Mouse (Mus musculus) frontal cortex, postnatal 14 days (tissue): Measurements from ENCODE around the gene Btbd2.

Experiments
- DNase-seq, 2 experiments: peaks; one replicate each; pipeline ENCODE4 v3.0.0; 2022; ENCODE audit warnings: low spot score in 2 of 2

Btbd2 gene

DNA sequence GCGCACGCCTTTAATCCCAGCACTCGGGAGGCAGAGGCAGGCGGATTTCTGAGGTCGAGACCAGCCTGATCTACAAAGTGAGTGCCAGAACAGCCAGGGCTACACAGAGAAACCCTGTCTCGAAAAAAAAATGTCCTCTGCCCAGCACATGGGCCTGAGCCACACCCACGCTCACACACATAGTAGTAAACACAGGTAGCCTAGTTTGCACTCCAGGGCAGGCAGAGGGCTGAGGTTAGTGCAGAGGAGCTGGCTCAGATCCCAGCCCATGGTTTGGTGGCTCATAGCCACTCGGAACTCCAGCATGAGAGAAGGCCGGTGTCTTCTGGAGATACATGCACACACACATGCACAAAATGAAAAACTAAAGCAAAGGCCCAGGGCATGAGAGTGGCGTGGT is 9.9 kb downstream of the Btbd2 start:
- DNase-seq: no peak

DNA sequence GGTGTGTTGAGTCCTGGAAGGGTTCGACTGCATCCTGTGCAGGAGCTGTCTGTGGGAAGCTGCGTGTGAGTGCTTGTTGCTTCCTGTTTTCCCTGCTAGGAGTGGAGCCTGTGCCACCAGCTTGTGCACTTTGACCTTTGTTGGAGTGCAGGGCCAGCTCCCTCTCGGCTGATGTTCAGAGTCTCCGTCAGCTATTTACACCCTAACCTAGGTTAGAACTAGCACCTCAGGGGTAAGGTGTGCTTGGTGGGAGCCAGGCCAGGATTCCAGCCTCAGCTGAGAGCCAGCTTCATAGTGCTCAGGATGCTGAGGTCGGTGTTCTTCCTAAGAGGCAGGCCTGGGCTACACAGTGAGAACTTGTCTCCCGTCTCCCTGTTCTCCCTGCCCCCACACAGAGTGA is 21.5 kb downstream of the Btbd2 start:
- no peak for DNase-seq

DNA sequence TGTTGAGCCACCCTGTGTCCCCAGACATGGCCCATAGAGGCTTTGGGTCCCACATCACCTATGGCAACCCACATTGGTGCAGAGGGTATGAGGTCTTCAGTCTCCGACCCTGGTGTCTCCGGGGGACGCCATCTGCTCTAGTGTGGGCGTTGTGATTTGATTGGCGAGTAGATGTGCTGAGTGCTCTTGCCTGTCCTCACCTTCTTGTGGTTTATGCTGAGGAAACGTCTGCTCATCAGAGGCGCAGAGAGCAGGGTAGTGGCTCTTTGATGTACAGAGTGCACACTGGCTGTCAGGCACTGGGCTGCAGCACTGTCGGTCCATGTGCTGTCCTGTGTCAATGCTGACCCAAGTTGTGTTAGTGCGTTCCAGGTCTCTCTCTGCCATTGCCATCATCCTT is 27.9 kb downstream of the Btbd2 start:
- DNase-seq: no peak

DNA sequence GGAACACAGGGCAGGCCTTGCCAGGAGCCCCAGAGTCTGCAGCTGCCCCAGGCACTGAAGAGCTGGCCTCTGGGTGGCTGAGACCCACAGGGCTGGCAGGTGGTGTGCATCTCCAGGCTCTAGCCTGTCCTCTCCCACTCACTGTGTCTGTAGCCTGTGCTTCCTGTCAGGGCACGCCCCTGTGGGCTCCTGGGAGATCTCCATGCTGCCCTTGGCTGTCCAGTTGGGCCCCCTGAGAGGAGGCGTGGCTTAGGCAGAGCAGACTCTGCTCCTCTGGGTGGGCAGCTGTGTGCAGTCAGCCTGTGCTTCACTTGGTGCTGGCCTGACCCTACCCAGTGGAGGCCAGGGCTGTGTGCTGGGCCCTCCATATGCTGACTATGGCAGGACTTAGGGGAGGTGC is 29.2 kb downstream of the Btbd2 start:
- no peak for DNase-seq

DNA sequence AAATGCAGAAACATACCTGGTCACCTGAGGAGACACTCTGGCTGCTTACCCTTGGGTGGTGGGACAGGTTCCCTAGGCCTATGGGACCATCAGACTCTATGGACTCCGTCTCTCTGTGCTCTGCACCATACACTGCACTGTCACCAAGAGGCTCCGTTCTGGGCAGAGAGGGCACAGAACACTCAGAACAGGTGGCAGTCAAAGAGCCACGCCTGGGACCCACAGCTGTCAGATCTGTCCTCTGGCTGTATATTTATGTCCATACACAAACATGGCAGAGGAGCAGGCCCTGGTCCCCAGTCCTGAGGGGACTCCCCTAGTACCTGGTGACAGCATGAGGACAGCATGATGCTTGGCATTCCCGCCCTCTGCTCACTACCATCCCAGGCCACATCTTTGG is 31.1 kb downstream of the Btbd2 start:
- no peak for DNase-seq

DNA sequence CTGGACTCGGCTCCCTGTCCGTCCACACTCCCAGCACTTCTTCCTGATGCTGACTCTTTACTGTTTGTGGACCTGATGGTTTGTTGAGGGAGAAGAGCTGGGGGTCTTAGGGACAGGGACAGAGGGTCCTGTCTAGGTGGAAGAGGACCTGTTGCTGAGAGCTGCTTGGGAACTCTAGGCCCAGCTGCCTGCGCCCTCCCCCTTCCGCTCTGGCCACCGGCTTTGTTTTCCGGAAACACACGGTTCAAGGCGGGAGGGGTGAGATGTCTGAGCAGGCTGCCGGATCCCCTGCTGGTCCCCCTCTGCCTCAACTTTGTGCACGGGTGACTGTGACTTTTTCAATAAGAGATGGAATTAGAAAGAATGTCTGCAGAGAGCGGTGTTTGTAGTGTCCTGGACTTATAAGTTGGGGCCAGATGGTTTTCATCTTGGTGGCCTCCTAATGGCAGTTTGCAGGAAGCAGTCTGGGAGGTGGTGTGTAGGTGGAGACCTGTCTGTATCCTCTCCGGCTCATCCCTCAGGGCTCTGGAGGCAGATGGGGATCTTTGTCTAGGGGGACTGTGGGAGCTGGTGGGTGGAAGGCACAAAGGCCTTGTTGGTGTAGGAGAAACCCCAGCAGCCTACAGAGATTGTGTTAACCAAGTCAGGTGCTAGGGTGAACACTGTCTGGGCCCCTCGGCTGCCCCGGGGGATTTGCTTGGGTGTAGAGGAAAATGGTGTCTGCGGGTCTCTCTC is 33.2 kb downstream of the Btbd2 start:
- DNase-seq: no peak

DNA sequence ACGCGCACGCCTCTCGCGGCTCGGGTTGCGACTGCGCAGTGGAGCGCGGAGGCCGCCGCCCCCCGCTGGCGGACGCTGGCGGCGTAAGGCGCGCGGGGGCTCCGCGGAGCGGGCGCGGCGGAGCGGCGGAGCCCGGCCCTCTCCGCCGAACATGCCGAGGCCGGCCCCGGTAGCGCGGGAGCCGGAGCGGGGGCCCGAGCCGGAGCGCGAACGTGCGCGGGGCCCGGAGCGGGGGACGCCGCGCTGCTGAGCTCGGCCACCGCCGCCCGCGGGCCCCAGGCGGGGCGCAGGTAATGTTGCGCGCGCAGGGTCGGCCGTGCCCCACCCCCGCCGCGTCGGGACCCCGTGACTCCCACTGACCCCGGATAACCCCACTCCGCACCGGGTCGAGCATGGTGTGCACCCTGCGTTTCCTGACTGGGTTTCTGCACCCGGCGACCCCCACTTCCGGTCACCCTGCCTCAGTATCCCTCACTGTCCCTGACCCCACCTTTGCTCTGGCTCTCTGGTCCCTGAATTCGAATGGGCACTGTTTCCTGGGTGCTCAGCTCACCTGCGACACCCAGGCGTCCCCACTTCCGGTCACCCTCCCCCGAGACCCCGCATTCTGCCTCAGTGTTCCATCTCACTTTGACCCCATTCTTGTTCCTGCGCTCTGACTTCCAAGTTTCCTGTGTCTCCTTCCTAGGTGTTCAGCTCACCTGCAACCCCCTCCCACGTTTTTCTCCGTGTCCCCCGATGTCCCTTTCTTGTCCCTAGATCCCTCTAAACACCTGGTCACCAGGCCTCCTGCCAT is 34.0 kb downstream of the Btbd2 start, which contains the start of gene Csnk1g2:
TSS of gene Csnk1g2 (plus strand) at position 178 of the 796 bp plus-strand sequence.
- peak; percentile 62 to 64 for DNase-seq

DNA sequence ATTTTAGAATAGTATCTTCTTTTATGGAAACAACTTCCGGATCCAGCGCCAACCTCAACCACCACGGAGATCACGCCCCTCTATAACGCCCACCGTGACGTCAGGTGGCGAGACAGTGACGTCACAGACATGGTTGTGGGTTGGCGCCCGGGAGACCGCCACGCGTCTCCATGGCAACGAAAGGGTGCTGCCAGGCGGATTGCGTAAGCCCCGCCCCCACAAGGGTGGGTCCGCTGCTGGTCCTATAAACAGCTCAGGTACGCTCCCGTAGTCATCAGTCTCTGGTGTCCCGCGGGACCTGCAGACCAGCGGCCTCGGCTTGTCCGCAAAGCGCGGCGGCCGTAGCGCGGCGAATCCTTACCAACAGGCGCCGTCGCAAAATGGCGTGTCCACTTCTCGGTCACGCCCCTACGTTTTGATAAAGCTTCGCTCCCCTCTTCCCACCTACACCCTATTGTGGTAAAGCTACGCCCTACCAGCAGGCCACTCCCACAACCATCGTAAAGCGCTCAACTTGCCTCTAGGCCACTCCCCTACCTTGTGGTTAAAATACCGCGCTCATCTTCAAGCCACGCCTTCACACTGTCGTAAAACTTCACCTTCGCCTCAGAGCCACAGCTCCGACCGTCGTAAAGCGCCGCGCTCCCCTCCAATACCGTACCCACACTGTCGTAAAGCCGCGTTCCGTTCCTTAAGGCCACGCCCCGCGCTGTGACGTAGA is 34.8 kb downstream of the Btbd2 start:
- DNase-seq: peak; percentile 99

DNA sequence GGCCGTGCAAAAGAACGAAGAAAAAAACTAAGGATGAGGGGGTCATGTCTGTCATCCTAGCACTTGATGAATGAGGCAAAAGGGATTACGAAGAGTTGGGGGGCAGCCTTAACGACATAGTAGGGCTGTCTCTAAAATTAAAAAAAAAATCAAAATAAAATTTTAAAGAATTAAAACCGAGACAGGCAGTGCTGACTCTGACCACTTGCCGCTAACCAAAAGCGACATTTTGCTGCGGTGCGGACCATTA is 35.3 kb downstream of the Btbd2 start:
- no peak for DNase-seq

DNA sequence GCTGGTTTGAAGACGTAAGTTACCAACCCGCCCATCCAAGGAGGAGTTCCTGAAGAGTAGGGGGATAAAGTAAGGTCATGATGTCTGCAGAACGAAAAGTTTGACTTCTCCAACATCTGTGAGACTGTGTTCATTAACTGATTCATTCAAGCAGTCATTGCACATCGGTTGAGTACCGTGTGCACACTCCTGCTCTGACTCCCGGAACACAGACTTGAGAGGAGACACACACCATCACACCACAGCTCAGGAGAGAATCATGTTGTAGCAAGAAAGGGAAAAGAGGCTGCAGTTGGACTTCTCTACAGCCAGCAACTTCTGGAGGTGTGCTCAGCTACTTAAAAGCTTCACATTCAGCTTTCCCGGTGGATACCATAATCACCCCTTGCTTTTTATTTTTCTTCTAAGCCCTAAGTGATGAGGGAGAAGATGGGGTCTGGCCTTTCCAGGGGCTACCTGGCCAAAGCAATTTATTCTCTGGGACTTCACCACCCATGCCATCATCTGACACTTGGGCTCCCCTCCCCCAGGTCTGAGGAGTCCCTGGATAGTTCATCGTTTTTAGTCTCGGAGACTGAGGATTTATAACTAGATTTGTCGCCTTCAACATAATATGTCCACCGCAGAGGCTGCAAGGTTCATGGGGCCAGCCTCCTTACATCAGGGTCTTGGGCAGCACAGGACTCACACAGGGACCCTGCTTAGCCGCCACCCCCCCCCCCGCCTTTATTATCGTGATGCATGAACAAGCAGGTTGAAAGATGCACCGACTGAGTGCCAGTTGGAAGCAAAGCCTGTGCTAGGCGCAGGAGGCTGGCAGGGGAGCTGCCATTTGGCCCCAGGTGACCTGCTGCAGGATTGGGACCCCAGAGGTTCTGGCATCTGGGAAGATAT is 35.8 kb downstream of the Btbd2 start:
- DNase-seq: no peak

DNA sequence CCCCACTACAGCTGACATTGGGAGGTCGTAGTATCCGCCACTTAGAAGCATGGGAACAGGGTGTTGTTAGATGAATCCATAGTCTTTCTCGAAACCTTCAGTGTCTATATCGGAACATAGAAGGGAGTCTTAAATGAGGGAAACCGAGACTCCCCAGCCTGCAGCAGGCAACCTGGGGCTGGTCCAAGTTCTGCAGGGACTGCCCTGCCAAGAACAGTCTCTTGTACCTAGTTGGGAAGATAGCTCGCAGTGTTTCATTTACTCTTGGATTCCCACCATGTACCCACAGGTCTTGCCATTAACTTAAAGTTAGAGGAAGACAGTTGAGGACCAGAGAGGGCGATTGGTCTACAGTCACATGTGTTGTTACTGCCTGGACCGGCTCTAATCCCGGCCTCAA is 36.5 kb downstream of the Btbd2 start:
- DNase-seq: no peak

DNA sequence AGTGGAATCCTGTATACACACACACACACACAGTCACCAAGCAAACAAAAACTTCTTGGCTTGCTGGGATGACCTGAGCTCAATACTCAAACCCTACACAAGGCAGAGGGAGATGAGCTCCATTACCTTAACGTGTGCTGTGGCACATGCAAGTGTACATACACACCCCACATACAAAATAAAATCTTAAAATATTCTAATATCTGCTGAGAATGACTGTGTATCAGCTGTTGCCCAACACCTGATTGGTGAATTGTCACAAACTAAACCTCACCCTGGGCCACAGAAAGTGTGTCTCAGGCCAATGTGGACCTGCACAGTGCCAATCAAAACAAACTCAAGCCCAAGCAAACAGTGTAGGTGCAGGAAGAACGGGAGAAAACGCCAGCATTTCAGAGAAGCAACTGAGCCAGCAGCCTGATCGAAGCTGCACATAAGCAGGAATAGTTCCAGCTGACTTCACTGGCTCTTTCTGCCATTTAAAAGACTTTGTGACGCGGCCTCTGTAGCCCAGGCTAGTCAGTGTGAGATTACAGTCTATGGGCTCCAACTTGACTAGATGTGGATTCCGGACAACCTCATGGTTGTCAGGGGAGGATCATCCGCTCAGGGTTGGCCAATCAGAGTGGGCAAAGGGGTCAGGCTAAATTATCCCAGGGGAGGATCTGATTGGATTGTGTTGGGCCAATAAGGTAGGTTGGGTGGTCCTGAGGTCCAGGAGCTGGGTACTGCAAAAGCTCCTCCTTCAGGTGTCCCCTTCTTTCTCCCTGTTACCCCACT is 37.2 kb downstream of the Btbd2 start:
- no peak for DNase-seq

DNA sequence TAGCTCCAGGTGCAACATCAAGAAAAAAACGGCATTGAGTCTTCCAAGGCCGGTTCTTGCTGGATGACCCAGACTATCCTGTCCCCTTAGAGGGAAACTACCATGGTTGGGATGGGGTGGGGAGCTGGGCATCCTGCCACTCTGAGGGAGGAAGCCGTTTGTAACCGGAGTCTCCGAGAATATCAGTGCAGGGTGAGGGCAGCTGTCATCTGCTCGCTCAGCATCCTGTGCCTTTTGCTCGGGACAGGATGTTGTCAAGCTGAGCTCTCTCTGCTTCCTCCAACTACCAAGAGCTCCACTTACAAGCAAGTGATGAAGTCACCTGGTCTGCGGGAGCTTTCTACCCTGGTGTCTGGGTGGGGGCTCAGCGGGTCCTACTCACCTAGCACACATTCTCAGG is 38.7 kb downstream of the Btbd2 start:
- DNase-seq: no peak

DNA sequence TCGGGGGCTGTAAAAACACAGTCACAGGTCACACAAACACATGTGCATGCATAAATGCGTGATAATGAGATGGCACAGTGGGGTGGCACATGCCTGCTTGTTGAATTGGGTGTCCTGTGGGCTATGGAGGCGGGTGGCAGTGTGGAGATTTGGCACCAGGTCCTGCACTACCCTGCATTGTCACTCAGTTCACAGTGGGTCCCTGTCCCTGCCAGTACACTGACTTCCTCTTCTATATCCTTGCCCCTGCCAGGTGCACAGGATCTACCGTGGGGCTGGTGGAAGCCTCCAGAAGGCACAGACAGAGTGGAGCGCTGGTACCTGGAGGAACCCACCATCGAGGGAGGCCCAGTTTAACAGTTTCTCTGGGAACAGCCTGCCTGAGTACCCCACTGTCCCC is 42.5 kb downstream of the Btbd2 start:
- DNase-seq: no peak

DNA sequence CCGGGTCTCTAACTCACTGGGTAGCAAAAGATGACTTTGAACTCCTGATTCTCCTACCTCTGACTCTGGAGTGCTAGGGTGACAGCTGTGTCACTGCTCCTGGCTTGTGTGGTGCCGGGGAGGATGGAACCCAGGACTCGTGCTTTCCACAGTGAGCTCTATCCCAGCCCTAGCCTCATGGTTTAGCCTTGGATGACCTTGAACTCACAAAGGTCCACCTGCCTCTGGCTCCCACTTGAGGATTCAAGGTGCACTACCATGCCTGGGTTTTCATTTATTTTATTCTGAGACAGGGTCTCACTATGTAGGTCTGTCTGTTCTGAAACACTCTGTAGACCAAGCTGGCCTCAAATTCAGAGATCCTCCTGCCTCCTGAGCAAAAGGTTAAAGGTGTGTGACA is 43.0 kb downstream of the Btbd2 start:
- no peak for DNase-seq

DNA sequence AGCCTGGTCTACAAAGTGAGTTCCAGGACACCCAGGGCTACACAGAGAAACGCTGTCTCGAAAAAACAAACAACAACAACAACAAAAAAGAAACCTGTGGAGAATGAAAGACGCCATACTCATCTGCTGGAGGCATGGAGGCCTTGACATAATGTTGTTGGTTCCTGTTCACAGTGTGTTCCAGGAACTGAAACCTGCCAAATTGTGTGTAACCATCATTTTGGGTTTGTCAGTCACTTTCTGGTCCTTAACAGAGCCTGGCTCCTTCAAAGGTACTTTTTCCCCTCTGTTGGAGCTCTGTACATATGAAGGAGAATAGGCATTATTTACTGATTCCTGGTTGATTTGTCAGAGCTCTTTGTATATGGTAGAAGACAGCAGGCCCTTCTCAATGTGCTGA is 45.0 kb downstream of the Btbd2 start:
- DNase-seq: no peak

DNA sequence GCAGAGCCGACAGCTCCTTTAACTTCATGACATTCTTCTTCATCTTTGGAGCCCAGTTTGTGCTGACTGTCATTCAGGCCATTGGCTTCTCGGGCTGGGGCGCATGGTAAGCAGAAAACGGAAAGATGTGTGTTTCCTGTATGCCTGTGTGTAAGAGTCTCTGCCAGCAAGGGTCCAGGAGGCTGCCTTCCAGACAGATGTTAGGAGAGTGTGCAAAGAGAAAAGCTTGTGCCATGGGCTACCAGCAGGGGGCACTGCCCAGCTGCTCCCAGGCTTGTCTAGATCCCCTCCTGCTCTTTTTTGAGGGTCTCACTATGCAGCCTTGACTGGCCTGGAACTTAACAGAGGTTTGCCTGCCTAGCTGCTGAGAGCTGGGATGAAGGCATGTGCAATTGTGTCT is 45.8 kb downstream of the Btbd2 start:
- DNase-seq: no peak

DNA sequence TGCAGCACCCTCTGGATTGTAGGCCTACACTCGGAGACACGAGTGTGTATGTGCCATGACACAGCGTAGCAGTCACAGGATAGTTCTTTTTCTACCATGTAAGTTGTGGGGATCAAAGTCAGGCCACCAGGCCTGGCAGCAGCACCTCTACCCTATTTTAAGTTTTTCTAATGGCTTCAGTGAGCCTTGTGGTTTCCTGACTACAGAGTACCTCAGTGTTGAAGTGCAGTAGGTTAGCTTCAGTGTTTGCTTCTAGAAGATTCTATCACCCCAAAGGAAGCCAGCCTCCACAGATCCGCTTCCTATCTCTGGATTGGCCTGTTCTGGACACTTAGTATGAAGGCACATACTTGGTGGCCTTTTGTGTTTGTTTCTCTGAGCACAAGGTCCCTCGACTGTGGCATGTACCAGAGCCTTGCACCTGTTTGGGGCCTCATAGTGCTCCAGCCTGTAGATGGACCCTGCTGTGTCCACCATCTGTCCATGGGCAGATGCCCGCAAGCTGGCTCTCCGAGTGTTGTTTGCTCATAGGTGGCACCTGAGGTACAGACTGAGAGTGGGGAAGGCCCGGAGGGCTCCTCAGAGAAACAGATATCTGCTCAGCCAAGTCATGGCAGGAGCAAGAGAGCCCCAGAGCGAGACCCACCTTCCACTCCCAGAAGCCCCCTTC is 46.6 kb downstream of the Btbd2 start:
- DNase-seq: no peak

DNA sequence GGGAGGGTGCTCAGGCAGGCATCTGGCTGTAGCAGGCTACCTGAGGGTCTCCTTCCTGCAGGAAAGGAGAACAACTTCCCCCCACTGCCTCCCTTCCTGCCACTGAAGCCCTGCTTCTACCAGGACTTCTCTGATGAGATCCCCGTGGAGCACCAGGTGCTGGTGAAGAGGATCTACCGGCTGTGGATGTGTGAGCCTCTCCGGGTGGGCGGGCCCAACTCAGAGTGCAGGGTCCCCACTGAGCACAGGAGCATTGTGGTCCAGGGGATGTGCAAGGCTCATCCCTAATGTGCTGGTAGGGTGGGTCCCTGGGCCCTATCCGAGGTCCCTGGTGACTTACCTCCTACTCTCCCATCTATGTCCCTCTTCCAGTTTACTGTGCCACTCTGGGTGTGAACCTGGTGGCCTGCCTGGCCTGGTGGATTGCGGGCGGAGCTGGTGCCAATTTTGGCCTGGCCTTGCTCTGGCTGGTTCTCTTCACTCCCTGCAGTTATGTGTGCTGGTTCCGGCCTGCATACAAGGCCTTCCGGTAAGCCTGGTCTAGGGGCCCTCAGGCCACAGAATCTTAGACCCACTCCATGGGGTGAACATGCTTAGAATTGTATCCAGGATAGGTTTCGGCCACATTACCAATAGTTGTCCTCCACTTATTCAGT is 47.5 kb downstream of the Btbd2 start:
- DNase-seq: no peak

DNA sequence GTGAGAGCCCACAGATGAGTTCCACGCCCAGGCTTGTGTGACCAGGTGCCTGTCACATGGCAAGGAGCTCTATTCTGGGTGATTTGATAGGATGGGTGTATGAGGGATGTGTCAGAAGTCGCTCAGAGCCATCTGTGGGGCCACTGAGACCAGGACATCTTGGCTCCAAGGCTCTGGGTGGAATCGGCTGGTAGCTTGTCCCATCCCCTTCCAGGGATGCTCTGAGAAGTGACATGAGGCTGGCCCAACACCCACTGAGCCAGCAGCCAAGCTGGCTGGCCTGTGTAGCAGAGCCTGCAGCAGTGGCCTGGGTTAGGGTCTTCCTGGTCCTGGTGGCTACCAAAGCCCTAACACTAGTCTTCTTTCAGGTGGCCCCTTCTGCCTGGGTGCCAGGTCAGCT is 48.4 kb downstream of the Btbd2 start:
- no peak for DNase-seq
